Mouse (Mus musculus) brain, embryonic 14.5 days (tissue): ENCODE results near the gene Ccs.

Experiments used
- CTCF ChIP-seq: fragments of 200-500 bp; IDR thresholded peaks from 2 replicates; pipeline ENCODE4 v1.5.1; 2012; ENCODE audit warnings: inconsistent platforms, mild to moderate bottlenecking, moderate library complexity, borderline replicate concordance; ENCODE audit not compliant: insufficient read depth, insufficient read length; ENCODE audit errors: extremely low read depth
- POLR2A ChIP-seq: fragments of 200-500 bp; IDR thresholded peaks from 2 replicates; pipeline ENCODE4 v1.6.1; 2012; ENCODE audit warnings: mild to moderate bottlenecking, inconsistent platforms, borderline replicate concordance; ENCODE audit not compliant: poor library complexity, insufficient read depth, insufficient read length, severe bottlenecking; ENCODE audit errors: extremely low read depth

DNA sequence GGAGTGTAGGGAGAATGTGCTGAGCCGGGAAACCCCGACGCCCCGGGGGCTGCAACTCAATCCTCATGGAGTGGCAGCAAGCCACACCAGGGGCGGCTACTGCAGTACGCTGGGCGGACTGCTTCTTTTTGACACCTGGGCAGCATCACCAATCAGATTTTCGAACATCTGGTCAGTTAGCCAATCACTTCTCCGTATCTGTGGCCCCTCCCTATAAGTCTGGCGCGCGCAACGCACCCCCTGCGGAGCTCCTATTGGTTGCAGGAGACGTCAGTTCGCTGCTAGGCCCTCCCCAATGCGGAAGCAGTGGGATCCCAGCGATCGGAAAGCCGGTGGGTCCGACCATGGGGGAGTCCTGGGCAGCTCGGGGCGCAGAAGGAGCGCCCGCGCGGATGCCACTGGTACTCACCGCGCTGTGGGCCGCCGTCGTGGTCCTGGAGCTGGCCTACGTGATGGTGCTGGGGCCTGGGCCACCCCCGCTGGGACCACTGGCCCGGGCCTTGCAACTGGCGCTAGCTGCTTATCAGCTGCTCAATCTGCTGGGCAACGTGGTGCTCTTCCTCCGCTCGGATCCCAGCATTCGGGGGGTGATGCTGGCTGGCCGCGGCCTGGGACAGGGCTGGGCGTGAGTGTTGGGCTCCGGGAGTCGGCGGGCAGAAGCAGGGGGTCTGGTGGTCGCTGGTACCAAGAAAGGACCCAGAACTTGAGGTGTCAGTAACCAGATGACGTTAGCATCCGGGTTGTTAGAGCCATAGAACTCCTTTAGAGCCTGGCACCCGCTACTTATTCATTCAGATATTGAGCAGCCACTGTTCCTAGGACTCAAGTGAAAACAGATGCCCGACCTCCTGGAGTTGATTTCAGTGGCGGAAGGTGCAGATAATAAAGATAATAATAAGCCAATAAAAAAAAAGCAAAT lies 39.5 kb upstream of the Ccs start, which contains the start of gene Zdhhc24:
- TF ChIP-seq POLR2A, result peak; percentile 44; the same call in 1 of the 2 replicates
- TF ChIP-seq CTCF, result no peak
